Mouse (Mus musculus) MEL (cell line): Measurements from ENCODE around the gene Col23a1. TPM values are rescaled to one million over a fixed set of nuclear protein-coding genes. Genes with fewer than 3 reads are reported as not detected.

Source experiments
- DNase-seq: peaks from one replicate; pipeline ENCODE4 v3.0.0; 2011; ENCODE audit warnings: low read depth, low spot score
- H3K27ac ChIP-seq: 2 replicates; pipeline ENCODE4 v1.5.1; 2012; ENCODE audit warnings: low read depth, mild to moderate bottlenecking, control low read depth, low read length, moderate library complexity; ENCODE audit not compliant: control insufficient read depth
- H3K27me3 ChIP-seq, 2 experiments: fragments of 150-350 bp in 1 of 2; sonication (generic) in 1 of 2; 2 replicates each; pipeline ENCODE4 v1.6.1; 2012; ENCODE audit warnings: low read length in 2 of 2, mild to moderate bottlenecking in 2 of 2, improper control_type of control experiment in 1 of 2, moderate library complexity in 1 of 2; ENCODE audit not compliant: insufficient read depth in 2 of 2, control insufficient read depth in 1 of 2
- H3K36me3 ChIP-seq, 2 experiments: 2 replicates each; pipeline ENCODE4 v1.6.1; 2012 to 2014; ENCODE audit warnings: low read length in 2 of 2, improper control_type of control experiment in 1 of 2, inconsistent platforms in 1 of 2, mild to moderate bottlenecking in 1 of 2; ENCODE audit not compliant: insufficient read depth in 2 of 2, control insufficient read depth in 1 of 2
- H3K4me1 ChIP-seq, 2 experiments: fragments of 150-350 bp in 1 of 2; sonication (generic) in 1 of 2; 2 replicates each; pipeline ENCODE4 v1.6.1; 2012; ENCODE audit warnings: low read length in 2 of 2, improper control_type of control experiment in 1 of 2, mild to moderate bottlenecking in 1 of 2; ENCODE audit not compliant: insufficient read depth in 2 of 2, control insufficient read depth in 1 of 2
- H3K4me3 ChIP-seq, 2 experiments: fragments of 150-350 bp in 1 of 2; sonication (generic) in 1 of 2; 2 replicates each; pipeline ENCODE4 v1.5.1; 2012; ENCODE audit warnings: low read depth in 2 of 2, low read length in 2 of 2, mild to moderate bottlenecking in 2 of 2, moderate library complexity in 2 of 2, control low read depth in 1 of 2, improper control_type of control experiment in 1 of 2; ENCODE audit not compliant: control insufficient read depth in 1 of 2, insufficient read depth in 1 of 2
- H3K79me2 ChIP-seq: 2 replicates; pipeline ENCODE4 v1.6.1; 2012; ENCODE audit warnings: mild to moderate bottlenecking, low read length, moderate library complexity; ENCODE audit not compliant: control insufficient read depth, poor library complexity, insufficient read depth
- H3K9ac ChIP-seq: 2 replicates; pipeline ENCODE4 v1.6.1; 2012; ENCODE audit warnings: low read depth, mild to moderate bottlenecking, control low read depth, low read length, moderate library complexity; ENCODE audit not compliant: control insufficient read depth, poor library complexity, severe bottlenecking
- H3K9me3 ChIP-seq: fragments of 150-350 bp; sonication (generic); replicated peaks from 2 replicates; pipeline ENCODE4 v1.6.1; 2012; ENCODE audit warnings: mild to moderate bottlenecking, low read length, improper control_type of control experiment, moderate library complexity; ENCODE audit not compliant: insufficient read depth
- BHLHE40 ChIP-seq: IDR thresholded peaks from 2 replicates; pipeline ENCODE4 v1.6.1; 2012; ENCODE audit warnings: low read depth, mild to moderate bottlenecking, inconsistent platforms, low read length, improper control_type of control experiment, borderline replicate concordance
- CHD1 ChIP-seq: IDR thresholded peaks from 2 replicates; pipeline ENCODE4 v1.6.1; 2012; ENCODE audit warnings: low read depth, mild to moderate bottlenecking, inconsistent platforms, low read length, improper control_type of control experiment
- CHD2 ChIP-seq: IDR thresholded peaks from 2 replicates; pipeline ENCODE4 v1.6.1; 2011; ENCODE audit warnings: low read length, improper control_type of control experiment
- ELF1 ChIP-seq: IDR thresholded peaks from 2 replicates; pipeline ENCODE4 v1.6.1; 2014; ENCODE audit warnings: low read depth, mild to moderate bottlenecking, inconsistent platforms, low read length, improper control_type of control experiment, moderate library complexity
- ETS1 ChIP-seq: IDR thresholded peaks from 2 replicates; pipeline ENCODE4 v1.6.1; 2012; ENCODE audit warnings: low read depth, mild to moderate bottlenecking, inconsistent platforms, low read length, improper control_type of control experiment, moderate library complexity
- GABPA ChIP-seq: IDR thresholded peaks from 2 replicates; pipeline ENCODE4 v1.6.1; 2012; ENCODE audit warnings: low read depth, mild to moderate bottlenecking, inconsistent platforms, low read length, improper control_type of control experiment, moderate library complexity
- GATA1 ChIP-seq: IDR thresholded peaks from 2 replicates; pipeline ENCODE4 v1.6.1; 2011; ENCODE audit warnings: low read depth, low read length, improper control_type of control experiment
- JUND ChIP-seq: IDR thresholded peaks from 2 replicates; pipeline ENCODE4 v1.6.1; 2011; ENCODE audit warnings: low read depth, mild to moderate bottlenecking, improper control_type of control experiment, low read length
- KAT2A ChIP-seq: conservative IDR thresholded peaks from 2 replicates; pipeline ENCODE4 v1.6.1; 2012; ENCODE audit warnings: low read depth, low read length, improper control_type of control experiment, inconsistent platforms
- MAFK ChIP-seq: IDR thresholded peaks from 2 replicates; pipeline ENCODE4 v1.6.1; 2011; ENCODE audit warnings: low read depth, mild to moderate bottlenecking, low read length, improper control_type of control experiment, borderline replicate concordance
- MAZ ChIP-seq: IDR thresholded peaks from 2 replicates; pipeline ENCODE4 v1.6.1; 2012; ENCODE audit warnings: low read depth, mild to moderate bottlenecking, inconsistent platforms, low read length, improper control_type of control experiment
- MEF2A ChIP-seq: IDR thresholded peaks from 2 replicates; pipeline ENCODE4 v1.6.1; 2014; ENCODE audit warnings: low read depth, mild to moderate bottlenecking, inconsistent platforms, low read length, improper control_type of control experiment; ENCODE audit not compliant: poor library complexity, insufficient replicate concordance, severe bottlenecking; ENCODE audit errors: extremely low read depth
- MXI1 ChIP-seq: IDR thresholded peaks from 2 replicates; pipeline ENCODE4 v1.6.1; 2011; ENCODE audit warnings: mild to moderate bottlenecking, low read depth, low read length, improper control_type of control experiment
- MYB ChIP-seq: IDR thresholded peaks from 2 replicates; pipeline ENCODE4 v1.6.1; 2011; ENCODE audit warnings: mild to moderate bottlenecking, low read depth, low read length, improper control_type of control experiment
- MYC ChIP-seq: IDR thresholded peaks from 2 replicates; pipeline ENCODE4 v1.6.1; 2011; ENCODE audit warnings: low read depth, mild to moderate bottlenecking, low read length, improper control_type of control experiment, moderate library complexity
- NRF1 ChIP-seq: IDR thresholded peaks from 2 replicates; pipeline ENCODE4 v1.6.1; 2014; ENCODE audit warnings: low read depth, mild to moderate bottlenecking, inconsistent platforms, low read length, improper control_type of control experiment, moderate library complexity; ENCODE audit not compliant: poor library complexity, insufficient read depth, severe bottlenecking
- POLR2A ChIP-seq, 2 experiments: IDR thresholded peaks; 2 replicates each; pipeline ENCODE4 v1.6.1; 2011 to 2012; ENCODE audit warnings: low read length in 2 of 2, mild to moderate bottlenecking in 2 of 2, control low read depth in 1 of 2, improper control_type of control experiment in 1 of 2, low read depth in 1 of 2, moderate library complexity in 1 of 2; ENCODE audit not compliant: control insufficient read depth in 1 of 2, insufficient read depth in 1 of 2, poor library complexity in 1 of 2
- POLR2AphosphoS2 ChIP-seq: IDR thresholded peaks from 2 replicates; pipeline ENCODE4 v1.6.1; 2011; ENCODE audit warnings: low read length, improper control_type of control experiment
- POLR2AphosphoS5 ChIP-seq: IDR thresholded peaks from 2 replicates; pipeline ENCODE4 v1.6.1; 2012; ENCODE audit warnings: low read depth, borderline replicate concordance, mild to moderate bottlenecking, inconsistent platforms, low read length, moderate library complexity, mixed read lengths
- SMC3 ChIP-seq: IDR thresholded peaks from 2 replicates; pipeline ENCODE4 v1.6.1; 2011; ENCODE audit warnings: low read depth, low read length, improper control_type of control experiment
- TCF12 ChIP-seq: IDR thresholded peaks from 2 replicates; pipeline ENCODE4 v1.6.1; 2014; ENCODE audit warnings: low read depth, mild to moderate bottlenecking, inconsistent platforms, low read length, improper control_type of control experiment, moderate library complexity
- UBTF ChIP-seq: IDR thresholded peaks from 2 replicates; pipeline ENCODE4 v1.6.1; 2012; ENCODE audit warnings: low read depth, mild to moderate bottlenecking, inconsistent platforms, low read length, improper control_type of control experiment, moderate library complexity, borderline replicate concordance; ENCODE audit not compliant: insufficient read depth
- USF1 ChIP-seq: IDR thresholded peaks from 2 replicates; pipeline ENCODE4 v1.6.1; 2014; ENCODE audit warnings: low read depth, mild to moderate bottlenecking, inconsistent platforms, low read length, improper control_type of control experiment, moderate library complexity
- USF2 ChIP-seq, 2 experiments: IDR thresholded peaks; 2 replicates each; pipeline ENCODE4 v1.6.1; 2011 to 2012; ENCODE audit warnings: improper control_type of control experiment in 2 of 2, low read length in 2 of 2, borderline replicate concordance in 1 of 2, inconsistent platforms in 1 of 2, low read depth in 1 of 2, mild to moderate bottlenecking in 1 of 2; ENCODE audit not compliant: insufficient read depth in 1 of 2
- ZKSCAN1 ChIP-seq: IDR thresholded peaks from 2 replicates; pipeline ENCODE4 v1.6.1; 2012; ENCODE audit warnings: low read depth, mild to moderate bottlenecking, inconsistent platforms, low read length, improper control_type of control experiment, moderate library complexity
- ZMIZ1 ChIP-seq: IDR thresholded peaks from 2 replicates; pipeline ENCODE4 v1.6.1; 2012; ENCODE audit warnings: low read depth, mild to moderate bottlenecking, inconsistent platforms, low read length, improper control_type of control experiment, moderate library complexity
- polyA plus RNA-seq, 2 experiments: library from polyadenylated mRNA; stranded (reverse) in 1 of 2; unstranded in 1 of 2; fragments of >175 nt in 1 of 2; fragments of >200 nt in 1 of 2; gene quantifications; 2 replicates each; pipeline versions ENCODE4 v1.2.1 to v1.2.4; 2012; ENCODE audit warnings: low replicate concordance in 2 of 2, low read depth in 1 of 2; ENCODE audit not compliant: insufficient read length in 2 of 2, insufficient read depth in 1 of 2, missing spikeins in 1 of 2
- total RNA-seq: library from RNA; depleted of rRNA; stranded (reverse); fragments of 300-350 nt; gene quantifications from 2 replicates; pipeline ENCODE4 v1.2.3, GENCODE M21; 2012

Col23a1 gene
- total and polyA plus RNA-seq, 3 experiments: under 0.01 to 0.03 TPM; not detected in 1

DNA sequence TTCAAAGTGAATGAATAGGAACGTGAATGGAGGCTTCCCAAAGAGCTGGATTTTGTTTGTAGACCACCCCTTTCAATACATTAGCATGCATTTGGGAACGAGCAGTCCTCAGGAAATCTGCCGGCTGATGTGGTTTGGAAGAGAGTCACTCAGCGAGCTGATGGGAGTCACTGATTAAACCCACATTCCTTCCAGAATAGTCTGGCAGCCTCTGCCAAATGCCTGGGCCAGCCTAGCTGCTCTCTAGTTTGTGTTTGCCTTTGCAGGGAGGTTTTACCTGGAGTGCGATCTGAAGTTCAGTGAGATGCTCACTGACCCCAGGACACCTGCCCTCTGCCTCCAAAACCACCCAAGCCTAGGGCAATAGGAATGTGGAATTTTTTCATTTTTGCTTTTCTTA is 18.6 kb downstream of the Col23a1 start:
- Histone ChIP-seq H3K27me3 (no peaks in the 10 kb centered on the region), H3K9ac (no peak overlapping the region), H3K79me2 (no peaks in the 10 kb centered on the region), H3K4me1 (no peaks in the 10 kb centered on the region), H3K4me3 (no peak overlapping the region)
- TF ChIP-seq ETS1 (no peak), ZKSCAN1 (no peak), GABPA (no peak), CHD1 (no peak), BHLHE40 (no peak), POLR2AphosphoS5 (no peak), SMC3 (no peak), MYB (no peak), NRF1 (no peak), MYC (no peak), JUND (no peak), GATA1 (no peak), ZMIZ1 (no peak), POLR2AphosphoS2 (no peak), USF2 (IDR thresholded peaks at IDR 0.05; ENCODE audit: borderline replicate concordance in 1 of 2, insufficient read depth in 1 of 2, low read depth in 1 of 2, low read length in 2 of 2) (no peak), KAT2A (no peak), MXI1 (no peak), MAZ (no peak)
- TF ChIP-seq, all 39 proteins: peak for 0
- no peaks in the 10 kb centered on the region for H3K9me3 ChIP-seq
- H3K36me3 ChIP-seq: no peaks in the 10 kb centered on the region
- DNase-seq: no peak
- H3K27ac ChIP-seq: no peak overlapping the region

GRCm38 (mm10) chr11:51311846-51312245 is 22.1 kb downstream of the Col23a1 start:
- DNase-seq: no peak
- no peaks in the 10 kb centered on the region for H3K9me3 ChIP-seq
- TF ChIP-seq POLR2A (IDR thresholded peaks at IDR 0.05; ENCODE audit: control insufficient read depth in 1 of 2, insufficient read depth in 1 of 2, low read depth in 1 of 2, low read length in 2 of 2, poor library complexity in 1 of 2) (no peak), CHD2 (no peak), MAZ (no peak), MAFK (no peak), USF1 (no peak), NRF1 (no peak), UBTF (no peak), MYB (no peak), ZKSCAN1 (no peak), TCF12 (no peak), GABPA (no peak), ELF1 (no peak), POLR2AphosphoS2 (no peak), MEF2A (no peak), CHD1 (no peak)
- no peaks in the 10 kb centered on the region for H3K4me1 ChIP-seq
- no peak overlapping the region for H3K4me3 ChIP-seq
- H3K27ac ChIP-seq: no peak overlapping the region
- no peaks in the 10 kb centered on the region for H3K36me3 ChIP-seq
- no peaks in the 10 kb centered on the region for H3K27me3 ChIP-seq
- no peaks in the 10 kb centered on the region for H3K79me2 ChIP-seq
- no peak overlapping the region for H3K9ac ChIP-seq
